Mouse (Mus musculus): ENCODE data around the gene Fam184a.
A peak's percentile ranks its signal among the peaks of the same experiment; 100 is the strongest.
"Not testable (repeated sequence)": the region's sequence is repeated elsewhere in the genome, so short reads cannot be mapped to it uniquely, and the experiment has no call there.

Fam184a gene

DNA sequence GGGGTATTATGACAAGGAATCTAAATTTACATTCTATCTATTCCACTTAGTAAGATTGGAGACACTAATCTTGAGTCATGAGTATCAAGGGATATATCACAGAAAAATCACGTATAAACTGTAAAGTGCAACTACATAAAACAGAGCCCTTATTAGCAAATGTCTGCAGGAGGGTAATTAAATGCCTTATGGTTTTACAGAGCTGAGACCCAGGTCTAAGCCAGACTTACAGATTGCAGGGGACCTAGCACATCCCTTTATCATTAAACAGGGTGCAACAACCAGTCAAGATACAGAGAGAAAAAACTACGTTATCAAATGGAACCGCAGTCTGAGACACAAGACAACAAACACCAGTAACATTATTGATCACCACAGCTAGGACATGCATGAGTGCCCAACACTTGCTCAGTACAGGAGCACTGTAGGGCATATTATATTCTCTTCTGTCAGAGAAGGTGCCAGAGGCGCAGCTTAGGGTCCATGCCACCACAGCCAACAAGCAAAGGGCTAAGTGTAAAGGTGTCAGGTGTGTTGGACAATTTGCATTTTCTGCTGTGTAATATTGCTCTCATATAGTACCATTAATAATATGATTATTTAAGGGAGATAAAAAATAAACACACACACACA, 61.9 kb downstream of the Fam184a start:
- no peak for DNase-seq (ENCODE audit: low spot score)

GRCm38 (mm10) chr10:53688533-53688932, 62.4 kb downstream of the Fam184a start:
- no peak for DNase-seq (ENCODE audit: low spot score)

- no peak for DNase-seq (ENCODE audit: low spot score)
Observed at GRCm38 (mm10) chr10:53687888-53688287, 63.0 kb downstream of the Fam184a start.

GRCm38 (mm10) chr10:53685806-53686205, 65.1 kb downstream of the Fam184a start:
- DNase-seq (ENCODE audit: low spot score), result no peak

DNA sequence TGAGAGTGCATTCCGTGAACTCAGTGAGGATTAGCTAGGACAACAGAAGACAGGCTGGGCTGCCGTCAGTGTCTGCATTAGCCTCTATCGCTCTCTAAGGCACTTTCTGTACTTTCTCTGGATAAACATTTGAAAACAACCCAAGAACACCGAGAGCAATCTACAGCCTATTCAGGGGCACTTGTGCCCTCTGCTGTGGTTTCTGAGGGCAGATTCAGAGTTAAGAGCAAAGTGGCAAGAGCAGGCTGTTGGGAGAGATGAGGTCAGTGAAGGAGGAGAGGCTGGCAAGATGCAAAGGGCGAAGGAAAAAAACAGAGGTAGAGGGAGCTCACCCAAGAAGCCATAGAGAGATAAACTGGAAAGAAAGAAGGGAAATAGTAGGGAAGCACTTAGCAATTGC, 67.7 kb downstream of the Fam184a start:
- no peak for DNase-seq (ENCODE audit: low spot score)

DNA sequence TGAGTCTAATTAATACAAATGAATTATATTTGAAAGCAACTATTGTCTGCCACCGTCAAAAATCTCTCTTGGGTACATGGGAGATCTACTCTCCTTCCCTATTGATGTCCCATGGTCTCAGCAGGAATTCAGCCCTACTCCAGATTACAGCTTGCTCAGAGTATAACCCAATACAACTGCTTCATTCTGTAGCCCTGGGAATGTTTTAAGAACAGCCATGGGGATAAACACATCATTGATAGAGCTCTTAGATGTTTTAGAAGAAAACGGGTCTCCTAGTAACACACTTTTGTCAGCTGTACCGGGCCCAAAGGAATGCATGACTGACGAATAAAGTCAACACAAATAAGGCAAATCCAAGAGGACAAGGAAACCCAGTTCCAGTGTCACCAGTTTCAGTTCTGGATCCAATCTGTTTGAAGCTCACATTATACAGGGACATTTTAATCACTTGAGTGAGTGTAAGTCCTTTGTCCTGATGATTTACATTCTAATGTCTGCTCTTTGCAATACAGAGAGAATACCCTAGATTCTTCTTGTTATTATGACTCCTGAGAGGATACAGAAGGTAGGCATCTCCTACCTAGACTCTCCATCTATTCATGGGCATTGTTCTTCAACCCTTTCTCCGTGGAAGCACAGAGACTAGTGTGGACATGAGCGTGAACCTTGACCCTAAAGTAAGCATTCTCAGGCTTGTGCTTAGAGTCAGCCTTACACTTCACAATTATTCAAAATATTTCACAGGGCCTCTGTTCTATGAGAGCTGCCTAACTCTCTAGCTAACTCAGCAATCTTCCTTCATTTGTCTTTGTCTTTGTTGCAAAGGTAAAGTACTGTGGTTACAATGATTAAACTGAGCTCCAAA, 71.0 kb downstream of the Fam184a start:
- DNase-seq (ENCODE audit: low spot score), result no peak

DNA sequence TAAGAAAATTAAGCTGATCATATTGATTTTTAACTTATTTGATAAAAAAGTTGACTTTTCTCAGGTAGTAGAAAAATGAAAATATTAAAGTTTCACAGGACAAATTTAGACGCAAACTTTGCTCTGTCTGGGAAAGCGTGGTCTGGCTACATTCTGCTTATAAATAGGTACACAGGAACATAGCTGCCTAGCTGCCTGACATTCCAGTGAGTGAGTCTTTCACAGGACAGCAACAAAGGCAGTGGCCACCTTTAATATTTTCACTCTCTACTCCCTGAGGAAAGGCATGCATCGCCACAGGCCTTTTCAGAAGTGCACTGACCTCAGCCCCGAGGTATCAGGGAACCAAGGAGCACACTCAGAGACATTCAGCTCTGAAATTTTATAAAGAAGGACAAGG, 89.1 kb downstream of the Fam184a start:
- no peak for DNase-seq (ENCODE audit: low spot score)

DNA sequence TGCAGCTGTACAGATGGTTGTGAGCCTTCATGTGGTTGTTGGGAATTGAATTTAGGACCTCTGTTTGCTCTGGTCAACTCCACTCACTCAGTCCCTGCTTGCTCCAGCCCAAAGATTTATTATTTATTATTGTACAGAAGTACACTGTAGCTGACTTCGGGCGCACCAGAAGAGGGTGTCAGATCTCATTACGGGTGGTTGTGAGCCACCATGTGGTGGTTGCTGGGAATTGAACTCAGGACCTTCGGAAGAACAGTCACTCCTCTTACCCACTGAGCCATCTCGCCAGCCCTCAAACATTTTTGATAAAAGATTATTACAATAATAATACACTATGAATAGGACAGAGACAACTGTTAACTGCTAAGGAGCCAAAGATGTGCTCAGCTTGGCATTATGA, 96.7 kb downstream of the Fam184a start:
- not testable (repeated sequence) for DNase-seq (ENCODE audit: low spot score)

DNA sequence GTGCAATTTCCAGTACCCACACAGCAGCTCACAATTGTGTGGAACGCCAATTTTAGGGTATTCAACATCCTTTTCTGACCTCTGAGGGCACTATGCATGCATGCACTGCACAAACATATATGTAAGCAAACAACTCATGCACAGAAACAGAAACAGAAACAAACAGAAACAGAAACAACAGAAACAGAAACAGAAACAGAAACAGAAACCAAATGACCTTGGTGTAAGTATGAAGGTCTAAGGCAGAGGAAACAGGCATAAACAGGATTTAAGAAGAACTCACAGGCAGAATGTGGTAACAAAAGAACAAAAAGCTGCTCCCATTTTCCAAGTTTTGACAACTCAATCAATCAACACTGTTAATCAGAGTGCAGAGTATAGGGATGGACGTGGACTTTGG, 100.2 kb downstream of the Fam184a start:
- DNase-seq (ENCODE audit: low spot score), result no peak

- peak; percentile 64 for DNase-seq (ENCODE audit: low spot score)
Observed at GRCm38 (mm10) chr10:53641507-53641906, 109.4 kb downstream of the Fam184a start.

DNA sequence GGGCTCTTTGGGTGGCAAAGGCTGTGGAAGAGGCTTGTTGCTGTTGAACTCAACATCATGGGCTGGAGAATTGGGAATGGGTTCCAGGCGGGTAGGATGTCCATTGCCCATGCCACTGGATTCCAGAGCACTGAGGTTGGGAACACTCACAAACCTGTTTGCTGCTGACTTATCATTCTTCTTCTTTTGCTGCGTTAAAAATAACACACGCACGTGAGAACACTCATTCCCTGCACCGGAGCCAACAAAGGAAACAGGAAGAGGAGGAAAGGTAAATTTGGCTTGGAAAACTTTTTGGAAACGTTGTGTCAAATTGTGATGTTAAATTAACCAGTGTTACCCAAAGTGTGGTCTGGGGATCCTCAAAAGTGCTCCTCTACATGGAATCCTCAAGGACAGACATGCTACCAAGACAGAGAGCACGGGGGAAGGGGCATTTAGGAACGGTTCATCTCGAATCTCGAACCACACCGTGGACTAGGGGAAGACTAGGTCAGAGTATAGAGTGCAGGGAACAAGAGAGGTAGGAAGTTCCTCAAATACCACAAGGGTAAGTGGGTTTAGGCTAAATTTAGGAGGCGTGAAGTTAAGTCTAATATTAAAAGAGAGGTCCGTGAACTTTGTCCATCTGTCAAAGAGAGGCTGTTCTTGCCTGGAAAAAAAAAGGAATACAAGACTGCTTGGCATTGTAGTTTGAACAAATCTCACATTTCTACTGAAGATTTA, 115.5 kb downstream of the Fam184a start:
- no peak for DNase-seq (ENCODE audit: low spot score)

GRCm38 (mm10) chr10:53634160-53634559, 116.8 kb downstream of the Fam184a start:
- no peak for DNase-seq (ENCODE audit: low spot score)

- DNase-seq (ENCODE audit: low spot score), result not testable (repeated sequence)
Observed at GRCm38 (mm10) chr10:53630339-53630738, 120.6 kb downstream of the Fam184a start, which contains the start of gene Mcm9. TSS of gene Mcm9 (minus strand) at chr10:53630439.

- DNase-seq (ENCODE audit: low spot score), result peak; percentile 99
Observed at GRCm38 (mm10) chr10:53629918-53630250, 121.0 kb downstream of the Fam184a start.

- peak; percentile 98 for DNase-seq (ENCODE audit: low spot score)
Observed at GRCm38 (mm10) chr10:53629247-53629917, 121.5 kb downstream of the Fam184a start.

GRCm38 (mm10) chr10:53615850-53616616, 134.9 kb downstream of the Fam184a start:
- peak; percentile 82 for DNase-seq (ENCODE audit: low spot score)

GRCm38 (mm10) chr10:53613955-53614354, 137.0 kb downstream of the Fam184a start:
- no peak for DNase-seq (ENCODE audit: low spot score)

GRCm38 (mm10) chr10:53612172-53612571, 138.8 kb downstream of the Fam184a start:
- DNase-seq (ENCODE audit: low spot score), result peak; percentile 44

- DNase-seq (ENCODE audit: low spot score), result no peak
Observed at GRCm38 (mm10) chr10:53608274-53608673, 142.6 kb downstream of the Fam184a start.

DNA sequence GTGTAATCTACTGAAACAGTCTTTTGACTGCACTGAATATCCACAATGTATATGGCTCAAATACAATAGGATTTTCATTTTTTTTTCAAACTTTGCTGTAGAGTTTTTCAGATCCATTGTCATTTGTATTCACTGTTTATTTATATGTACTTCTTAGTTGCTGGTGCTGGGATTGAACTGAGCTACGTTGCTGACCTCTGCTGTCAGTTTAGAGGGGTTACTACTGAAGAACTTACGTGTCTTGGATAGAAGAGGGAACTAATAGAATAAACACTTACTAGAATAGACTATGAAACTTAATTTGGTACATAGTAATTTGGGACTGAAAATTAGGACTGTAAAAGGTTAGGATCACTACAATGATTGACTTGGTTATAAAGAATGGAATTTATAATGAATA, 145.6 kb downstream of the Fam184a start:
- DNase-seq (ENCODE audit: low spot score), result peak; percentile 29

- peak; percentile 57 for DNase-seq (ENCODE audit: low spot score)
Observed at GRCm38 (mm10) chr10:53598821-53599220, 152.1 kb downstream of the Fam184a start.

All from MN1 (cell line).